Mouse (Mus musculus) lung, adult 2 months (tissue): ENCODE measurements around the gene Btbd35f6.
"Not testable (repeated sequence)": the region's sequence is repeated elsewhere in the genome, so short reads cannot be mapped to it uniquely, and the experiment has no call there.

Experiments
- CTCF ChIP-seq: fragments of 200-500 bp; IDR thresholded peaks from 2 replicates; pipeline ENCODE4 v1.5.1; 2011; ENCODE audit warnings: mild to moderate bottlenecking, low read length, control low read depth; ENCODE audit not compliant: insufficient read depth
- POLR2A ChIP-seq: fragments of 200-500 bp; IDR thresholded peaks from 2 replicates; pipeline ENCODE4 v1.6.1; 2011; ENCODE audit warnings: low read depth, mild to moderate bottlenecking, control low read depth, low read length, borderline replicate concordance; ENCODE audit errors: extremely low read depth

- TF ChIP-seq CTCF, POLR2A: not testable (repeated sequence)
Measured at GRCm38 (mm10) chrX:33925420-33925819, 30.9 kb downstream of the Btbd35f6 start.
